Mouse (Mus musculus) midbrain, embryonic 11.5 days (tissue): ENCODE results near the gene Gon4l. TPM values are rescaled to one million over a fixed set of nuclear protein-coding genes. Genes with fewer than 3 reads are reported as not detected.

Source experiments
- ATAC-seq: fragments of 200-750 bp; cut with Nextera tagmentation; 2 replicates; pipeline ENCODE4 v1.8.0; 2017; ENCODE audit warnings: moderate TSS enrichment, moderate library complexity; ENCODE audit not compliant: low FRiP score
- DNase-seq: peaks from one replicate; pipeline ENCODE4 v3.0.0; 2015; ENCODE audit warnings: low spot score; ENCODE audit errors: missing footprints
- H3K27ac ChIP-seq: fragments of 300-500 bp; sonication (generic); 2 replicates; pipeline ENCODE4 v1.5.1; 2014; ENCODE audit warnings: low read depth, low read length
- H3K27me3 ChIP-seq: fragments of 300-500 bp; sonication (generic); 2 replicates; pipeline ENCODE4 v1.6.1; 2014; ENCODE audit warnings: mild to moderate bottlenecking, low read length, moderate library complexity, mixed read lengths; ENCODE audit not compliant: control insufficient read depth, insufficient read depth
- H3K36me3 ChIP-seq: fragments of 300-500 bp; sonication (generic); 2 replicates; pipeline ENCODE4 v1.6.1; 2014; ENCODE audit warnings: mild to moderate bottlenecking, low read length, moderate library complexity, mixed read lengths; ENCODE audit not compliant: control insufficient read depth, insufficient read depth
- H3K4me1 ChIP-seq: fragments of 300-500 bp; sonication (generic); 2 replicates; pipeline ENCODE4 v1.6.1; 2014; ENCODE audit warnings: low read length; ENCODE audit not compliant: control insufficient read depth, insufficient read depth
- H3K4me2 ChIP-seq: fragments of 300-500 bp; sonication (generic); 2 replicates; pipeline ENCODE4 v1.6.1; 2014; ENCODE audit warnings: mild to moderate bottlenecking, moderate library complexity
- H3K4me3 ChIP-seq: fragments of 300-500 bp; sonication (generic); 2 replicates; pipeline ENCODE4 v1.5.1; 2014; ENCODE audit warnings: low read depth, low read length
- H3K9ac ChIP-seq: fragments of 300-500 bp; sonication (generic); 2 replicates; pipeline ENCODE4 v1.6.1; 2014; ENCODE audit warnings: low read length
- H3K9me3 ChIP-seq: fragments of 300-500 bp; sonication (generic); 2 replicates; pipeline ENCODE4 v1.6.1; 2016; ENCODE audit warnings: low read length; ENCODE audit not compliant: control insufficient read depth
- WGBS: fragments of 180-500 bp; shearing (Covaris S2); extraction: QIAGEN DNeasy Blood & Tissue Kit; methylation state at CpG from one replicate; pipeline ENCODE4 v1.1.7; 2014; 5-methylcytosine and 5-hydroxymethylcytosine counted together
- polyA plus RNA-seq: library from polyadenylated mRNA; unstranded; fragments of >200 nt; fragmentation: Nextera tagmentation; extraction: Ambion mirVana; gene quantifications from 2 replicates; pipeline ENCODE4 v1.2.1, GENCODE M21; 2014

Gon4l gene
- polyA plus RNA-seq, 1 experiment from 2014 or later: 15.3 TPM

DNA sequence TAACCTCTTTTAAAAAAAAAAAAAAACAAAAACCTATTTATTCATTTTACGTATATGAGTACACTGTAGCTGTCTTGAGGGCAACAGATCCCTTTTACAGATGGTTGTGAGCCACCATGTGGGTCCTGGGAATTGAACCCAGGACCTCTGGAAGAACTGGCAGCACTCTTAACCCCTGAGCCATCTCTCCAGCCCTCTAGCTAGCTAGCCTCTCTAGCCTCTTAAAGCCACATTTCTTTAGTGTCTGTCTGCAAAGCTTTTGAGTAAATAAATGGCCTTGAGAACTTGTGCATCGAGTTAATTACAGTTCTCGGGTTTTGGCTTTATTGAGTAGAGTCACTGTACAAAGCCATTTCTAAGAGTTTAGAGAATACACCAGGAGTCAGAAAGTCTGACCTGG is 69.8 kb downstream of the Gon4l start:
- Histone ChIP-seq H3K9me3 (no peaks in the 10 kb centered on the region), H3K9ac (no peak overlapping the region), H3K4me2 (no peak overlapping the region), H3K27me3 (no peaks in the 10 kb centered on the region), H3K4me1 (no peaks in the 10 kb centered on the region), H3K36me3 (peaks cover 40% of the 10 kb centered on the region), H3K27ac (no peak overlapping the region), H3K4me3 (no peak overlapping the region)
- 86% methylated on average over 3 of the region's 3 CpGs for WGBS
- ATAC-seq (no peak), DNase-seq (peak; percentile 76)

DNA sequence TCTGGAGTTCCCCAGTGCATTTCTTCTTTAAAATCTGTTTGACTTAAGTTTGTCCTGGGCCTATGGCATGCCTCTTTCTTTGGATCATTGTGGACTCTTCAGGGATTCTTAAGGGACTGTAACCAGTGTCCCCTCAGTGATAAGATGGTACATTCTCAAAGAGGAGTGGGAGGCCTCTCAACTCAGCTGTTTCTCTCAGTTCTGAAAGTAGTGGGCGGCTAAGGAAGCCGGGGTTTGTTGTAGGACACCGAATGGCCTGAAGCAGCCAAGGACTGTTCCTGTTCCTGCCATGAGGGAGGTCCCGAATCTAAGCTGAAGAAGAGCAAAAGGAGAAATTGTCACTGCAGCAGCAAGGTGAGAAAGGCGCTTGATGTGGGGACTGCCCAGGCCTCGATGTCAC is 70.2 kb downstream of the Gon4l start:
- Histone ChIP-seq H3K36me3 (peaks cover 43% of the 10 kb centered on the region), H3K4me1 (no peaks in the 10 kb centered on the region), H3K27ac (no peak overlapping the region), H3K9ac (no peak overlapping the region), H3K27me3 (no peaks in the 10 kb centered on the region), H3K4me2 (no peak overlapping the region), H3K4me3 (no peak overlapping the region), H3K9me3 (no peaks in the 10 kb centered on the region)
- WGBS: 86% methylated on average over 6 of the region's 6 CpGs
- ATAC-seq (no peak), DNase-seq (no peak)

DNA sequence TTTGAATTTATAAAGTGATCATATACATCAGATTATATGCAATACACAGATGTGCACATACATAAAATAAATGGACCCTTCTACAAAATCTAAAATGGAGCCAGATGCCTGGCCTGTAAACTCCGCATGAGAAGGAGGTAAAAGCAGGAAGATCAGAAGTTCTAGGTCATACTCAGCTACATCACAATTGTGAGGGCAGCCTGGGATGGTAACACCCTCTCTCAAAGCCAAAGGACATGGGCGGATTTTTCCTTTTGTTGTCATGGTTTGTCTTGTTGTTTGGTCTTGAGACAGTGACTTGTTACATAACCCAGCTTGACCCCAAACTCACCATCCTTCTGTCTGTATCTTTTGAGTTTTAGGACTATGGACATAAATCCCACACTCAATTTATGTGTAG is 70.7 kb downstream of the Gon4l start:
- no peak overlapping the region for H3K9ac ChIP-seq
- no peaks in the 10 kb centered on the region for H3K4me1 ChIP-seq
- H3K36me3 ChIP-seq: peaks cover 48% of the 10 kb centered on the region
- no peak overlapping the region for H3K4me3 ChIP-seq
- H3K27me3 ChIP-seq: no peaks in the 10 kb centered on the region
- ATAC-seq: no peak
- no peak overlapping the region for H3K4me2 ChIP-seq
- no peak overlapping the region for H3K27ac ChIP-seq
- H3K9me3 ChIP-seq: no peaks in the 10 kb centered on the region
- DNase-seq: peak; percentile 65
- WGBS: 82% methylated on average over 2 of the region's 2 CpGs

DNA sequence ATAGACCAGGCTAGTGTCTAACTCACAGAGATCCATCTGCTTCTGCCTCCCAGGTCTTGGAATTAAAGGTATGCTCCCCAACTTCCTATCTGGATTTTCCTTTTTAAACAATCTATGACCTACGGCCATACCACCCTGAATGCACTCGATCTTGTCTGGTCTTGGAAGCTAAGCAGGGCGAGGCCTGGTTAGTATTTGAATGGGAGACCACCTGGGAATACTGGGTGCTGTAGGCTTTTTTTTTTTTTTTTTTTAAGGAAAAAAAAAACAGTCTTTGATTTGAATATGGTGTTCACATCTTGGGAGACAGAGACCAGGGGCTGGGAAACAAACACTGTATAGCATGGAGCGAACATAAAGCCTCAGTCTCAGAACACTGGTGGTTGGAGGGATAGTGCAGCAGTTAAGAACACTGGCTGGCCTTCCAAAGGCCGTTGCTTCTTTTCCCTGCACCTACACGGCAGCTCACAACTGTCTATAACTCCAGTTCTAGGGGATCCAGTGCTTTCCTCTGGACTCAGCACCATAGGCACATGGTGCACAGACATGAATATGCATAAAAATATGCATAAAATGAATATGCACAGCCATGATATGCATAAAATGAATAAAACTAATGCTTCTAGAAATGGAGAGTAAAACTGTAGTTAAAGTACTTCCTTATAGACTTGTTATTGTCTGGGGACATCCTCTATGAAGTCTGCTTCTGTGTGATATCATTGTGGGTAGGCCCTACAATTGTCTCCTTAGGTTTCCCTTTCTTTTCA is 71.5 kb downstream of the Gon4l start:
- Histone ChIP-seq H3K9me3 (no peaks in the 10 kb centered on the region), H3K4me3 (no peak overlapping the region), H3K9ac (no peak overlapping the region), H3K27me3 (no peaks in the 10 kb centered on the region), H3K4me2 (no peak overlapping the region), H3K27ac (no peak overlapping the region), H3K4me1 (no peaks in the 10 kb centered on the region), H3K36me3 (peaks cover 51% of the 10 kb centered on the region)
- 90% methylated on average over 6 of the region's 6 CpGs for WGBS
- ATAC-seq (no peak), DNase-seq (peak; percentile 68)

DNA sequence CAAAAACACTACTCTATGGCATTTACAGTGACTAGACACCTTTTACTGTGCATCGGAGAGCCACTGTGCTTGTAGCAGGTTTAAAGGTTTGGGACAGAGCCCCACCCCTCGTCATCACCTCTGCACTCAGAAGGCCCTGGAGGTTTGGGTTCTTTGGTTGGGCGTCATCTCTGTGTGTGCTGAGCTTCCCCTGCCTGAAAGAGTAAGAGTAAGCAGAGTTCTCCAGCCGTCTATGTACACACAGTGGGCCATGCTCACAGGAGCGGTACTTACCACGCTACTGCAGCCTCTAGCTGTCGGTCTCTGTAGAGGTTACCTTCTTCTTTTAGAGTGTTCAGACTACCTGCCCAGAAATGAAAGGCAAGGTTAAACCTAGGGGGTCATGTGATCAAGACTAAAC is 77.6 kb downstream of the Gon4l start:
- Histone ChIP-seq H3K4me1 (peaks cover 4% of the 10 kb centered on the region; the same call in 1 of the 2 replicates), H3K9ac (no peak overlapping the region), H3K4me2 (peak overlapping the region; percentile 87), H3K27me3 (no peaks in the 10 kb centered on the region), H3K9me3 (no peaks in the 10 kb centered on the region), H3K4me3 (no peak overlapping the region), H3K27ac (no peak overlapping the region), H3K36me3 (peaks cover 25% of the 10 kb centered on the region)
- peak; percentile 75 for DNase-seq
- ATAC-seq: no peak
- WGBS: 92% methylated on average over 7 of the region's 7 CpGs

DNA sequence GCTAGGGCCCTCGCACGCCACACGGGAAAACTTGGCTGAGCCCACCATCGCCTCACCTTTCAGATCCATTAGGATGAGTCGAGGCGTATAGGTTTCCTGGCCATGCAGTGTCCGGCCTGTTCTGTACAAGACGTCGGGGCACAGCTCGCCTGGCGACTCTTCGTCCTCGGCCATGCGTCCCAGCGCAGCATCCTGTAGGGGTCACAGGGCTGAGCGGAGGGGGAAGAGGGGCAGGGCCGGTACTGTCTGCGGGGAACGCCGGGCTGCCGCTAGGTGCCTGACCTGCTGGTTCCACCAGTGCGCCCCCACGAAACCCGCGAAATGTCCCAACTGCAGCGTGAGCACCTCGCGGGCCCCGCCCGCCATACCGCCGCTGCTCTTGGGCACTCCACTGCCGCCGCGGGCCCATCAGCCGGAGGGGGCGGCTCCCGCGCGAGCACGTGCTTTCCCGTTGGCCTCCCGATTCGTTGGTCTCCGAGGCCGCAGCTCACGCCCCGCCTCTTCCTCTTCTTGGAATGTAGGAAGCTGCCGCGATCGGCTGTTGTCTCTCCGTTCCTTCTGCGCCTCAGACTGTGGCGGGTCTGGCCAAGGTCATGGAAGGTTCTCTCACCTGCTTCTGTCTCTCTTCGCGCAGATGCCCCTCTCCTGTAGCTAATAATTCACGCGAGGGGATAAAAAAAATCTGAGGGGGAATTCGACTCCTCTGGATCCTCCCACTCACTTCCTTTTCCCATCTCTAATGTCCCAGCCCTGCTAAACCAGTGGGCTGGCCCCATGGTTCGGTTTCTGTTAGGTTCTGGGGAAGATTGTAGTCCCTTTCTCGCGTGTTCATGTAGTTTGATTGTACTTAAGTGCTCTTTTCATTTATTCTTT is 78.7 kb downstream of the Gon4l start, which contains the start of gene Msto1:
Msto1 (minus strand) TSS at position 489 of the 873 bp plus-strand sequence.
- ATAC-seq: peak; percentile 98

DNA sequence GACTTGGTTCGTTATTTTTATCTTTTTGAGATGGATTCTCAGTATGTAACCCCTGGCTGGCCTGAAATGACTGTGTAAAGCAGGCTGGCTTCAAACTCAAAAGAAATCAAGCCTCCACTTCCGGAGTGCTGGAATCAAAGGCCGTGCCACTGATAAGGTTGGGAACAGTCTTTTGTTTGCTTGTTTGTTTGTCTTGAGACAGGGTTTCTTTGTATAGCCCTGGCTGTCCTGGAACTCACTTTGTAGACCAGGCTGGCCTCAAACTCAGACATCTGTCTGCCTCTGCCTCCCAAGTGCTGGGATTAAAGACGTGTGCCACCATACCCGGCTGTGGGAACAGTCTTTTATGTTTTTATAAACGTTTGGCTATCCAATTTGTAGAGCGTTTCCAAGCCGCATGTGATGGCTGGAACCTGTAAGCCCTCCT is 79.4 kb downstream of the Gon4l start:
- ATAC-seq: no peak
- peak overlapping the region; percentile 71 for H3K9ac ChIP-seq

More for the DNA sequence above, 78.7 kb downstream of the Gon4l start, which contains the start of gene Msto1:
- Histone ChIP-seq H3K36me3 (peaks cover 17% of the 10 kb centered on the region), H3K4me3 (peak within 1 kb of the TSS; percentile 65), H3K27ac (peak within 1 kb of the TSS; percentile 57), H3K4me1 (peaks cover 4% of the 10 kb centered on the region; the same call in 1 of the 2 replicates), H3K27me3 (no peaks in the 10 kb centered on the region), H3K9me3 (no peaks in the 10 kb centered on the region), H3K9ac (peak within 1 kb of the TSS; percentile 71), H3K4me2 (peak within 1 kb of the TSS; percentile 87)
- WGBS: under 1% methylated on average over 56 of the region's 62 CpGs
- peak; percentile 97 for DNase-seq

DNA sequence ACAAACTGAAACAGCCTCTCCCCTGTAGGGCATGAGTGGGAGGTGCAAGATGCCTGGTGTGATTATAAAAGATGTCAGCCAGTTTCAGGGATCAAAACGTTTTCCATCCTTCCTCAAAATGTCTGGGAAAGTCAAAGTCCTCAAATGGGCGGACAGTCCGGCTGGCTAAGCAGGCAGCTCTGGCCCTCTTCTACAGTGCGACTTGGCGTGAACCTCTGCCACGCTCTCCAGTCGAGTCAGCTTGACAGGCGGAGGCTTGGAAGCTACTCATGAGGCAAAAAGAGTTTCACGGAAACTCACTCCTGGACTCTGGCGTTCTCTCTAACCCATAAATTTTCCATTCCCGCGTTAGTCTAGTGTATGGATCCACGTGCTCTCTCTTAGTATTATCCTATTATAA is 84.0 kb downstream of the Gon4l start:
- 85% methylated on average over 13 of the region's 13 CpGs for WGBS
- Histone ChIP-seq H3K27ac (no peak overlapping the region), H3K4me3 (no peak overlapping the region), H3K9ac (no peak overlapping the region), H3K9me3 (no peaks in the 10 kb centered on the region), H3K4me1 (no peaks in the 10 kb centered on the region), H3K36me3 (peaks cover 16% of the 10 kb centered on the region), H3K27me3 (no peaks in the 10 kb centered on the region), H3K4me2 (no peak overlapping the region)
- no peak for ATAC-seq
- DNase-seq: no peak

More for the DNA sequence above, 79.4 kb downstream of the Gon4l start:
- DNase-seq: no peak
- peak overlapping the region; percentile 65 for H3K4me3 ChIP-seq
- no peaks in the 10 kb centered on the region for H3K9me3 ChIP-seq
- H3K4me2 ChIP-seq: peak overlapping the region; percentile 87
- H3K27me3 ChIP-seq: no peaks in the 10 kb centered on the region
- WGBS: 35% methylated on average over 8 of the region's 8 CpGs
- H3K4me1 ChIP-seq: peaks cover 4% of the 10 kb centered on the region; the same call in 1 of the 2 replicates
- H3K36me3 ChIP-seq: peaks cover 15% of the 10 kb centered on the region
- H3K27ac ChIP-seq: peak overlapping the region; percentile 57

DNA sequence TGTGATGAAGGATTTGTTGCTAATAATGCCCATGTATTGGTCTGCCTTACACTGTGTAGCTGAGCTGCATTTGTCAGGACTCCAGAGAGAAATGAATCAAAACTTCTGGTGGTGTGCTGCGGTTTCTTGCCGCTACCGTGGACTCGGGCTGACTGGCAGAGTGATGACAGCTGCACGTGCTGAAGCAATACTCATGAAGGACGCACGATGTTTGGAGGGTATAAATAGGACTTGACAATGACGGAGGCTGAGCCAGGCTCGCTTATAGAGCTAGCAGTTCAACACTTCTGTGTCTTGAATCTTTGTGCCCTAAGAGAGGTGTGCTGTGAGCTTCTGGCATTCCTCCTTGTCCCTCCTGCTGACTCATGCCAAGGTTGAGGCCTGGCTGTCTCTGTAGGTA is 86.4 kb downstream of the Gon4l start:
- DNase-seq (no peak), ATAC-seq (no peak)
- Histone ChIP-seq H3K27ac (no peak overlapping the region), H3K9me3 (no peaks in the 10 kb centered on the region), H3K27me3 (no peaks in the 10 kb centered on the region), H3K36me3 (peaks cover 23% of the 10 kb centered on the region), H3K4me3 (no peak overlapping the region), H3K4me2 (no peak overlapping the region), H3K4me1 (no peaks in the 10 kb centered on the region), H3K9ac (no peak overlapping the region)
- WGBS: 95% methylated on average over 9 of the region's 9 CpGs
